Mouse (Mus musculus): Measurements from ENCODE around the gene Unc50.

DNA sequence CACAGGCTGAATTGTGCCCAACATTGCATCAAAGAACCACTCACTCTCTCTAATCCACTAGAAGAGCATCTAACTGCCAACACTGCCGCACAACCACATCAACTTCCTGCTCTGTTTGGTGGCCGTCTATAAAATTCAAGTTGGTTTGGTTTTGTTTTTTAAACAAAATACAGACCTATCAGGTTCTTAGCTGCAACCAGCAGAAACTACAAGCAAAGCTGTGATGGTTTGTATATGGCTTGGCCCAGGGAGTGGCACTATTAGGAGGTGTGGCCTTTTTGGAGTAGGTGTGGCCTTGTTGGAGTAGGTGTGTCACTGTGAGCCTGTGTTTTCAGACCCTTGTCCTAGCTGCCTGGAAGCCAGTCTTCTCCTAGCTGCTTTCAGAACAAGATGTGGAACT lies 51.4 kb downstream of the Unc50 start:
- TF ChIP-seq CTCF (IDR thresholded peaks at IDR 0.05) = no peak
- TF ChIP-seq EP300 (IDR thresholded peaks at IDR 0.05; ENCODE audit: insufficient read depth, low read depth, low read length) = no peak
